Mouse (Mus musculus): ENCODE data around the gene Ptprr.

GRCm38 (mm10) chr10:116310516-116311210, 292.6 kb downstream of the Ptprr start:
- no peak for TF ChIP-seq CTCF (IDR thresholded peaks at IDR 0.05; ENCODE audit: low read depth)
- TF ChIP-seq EP300 (IDR thresholded peaks at IDR 0.05; ENCODE audit: low read depth) = no peak

Data from heart, postnatal 0 days (tissue).